14 mouse cellular contexts compared by ENCODE assay signal in the genomic region with DNA sequence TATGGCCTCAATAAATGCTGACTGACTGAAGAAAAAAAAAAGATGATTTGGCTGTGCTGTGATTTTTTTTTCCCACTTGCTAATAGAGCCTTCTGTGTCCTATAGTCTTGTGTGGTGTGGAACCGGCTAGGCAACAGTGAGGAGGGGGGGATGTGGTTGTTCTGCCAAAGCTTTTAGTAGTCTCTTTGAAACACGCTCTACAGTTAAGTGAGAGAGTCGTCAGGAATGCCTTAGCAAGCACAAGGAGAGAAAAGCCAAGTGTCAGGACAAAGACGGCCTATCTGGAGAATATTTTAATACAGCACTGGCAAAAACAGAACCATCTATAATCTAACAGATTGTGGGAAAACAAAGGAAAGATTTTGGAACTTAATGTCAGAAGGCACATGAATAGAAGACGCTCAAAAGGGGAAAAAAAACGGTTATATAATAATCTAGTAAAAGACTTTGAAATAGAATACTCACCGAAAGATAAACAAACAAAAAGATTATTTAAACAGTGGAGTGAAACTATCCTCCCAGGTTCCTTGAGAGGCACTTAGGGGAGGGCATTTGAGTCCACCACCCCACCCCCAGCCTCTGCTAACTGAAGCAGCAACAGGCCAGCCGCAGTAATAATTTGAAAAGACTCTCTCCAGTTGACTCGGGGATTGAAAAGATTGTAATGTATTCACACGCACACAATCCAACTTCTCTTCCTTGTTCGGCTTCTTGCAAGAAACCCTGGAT. TPM values are rescaled to one million over a fixed set of nuclear protein-coding genes. Genes with fewer than 3 reads are reported as not detected.
DNase-seq lines count a peak whose midpoint lies in the region; ATAC-seq and TF ChIP-seq lines count a peak whose summit lies in the region.
"Had no signal": no experiment of that assay in that cellular context is flagged by ENCODE, and none has a peak within 500 bp of the region (broad histone marks: within the 10 kb centered on the region; RNA-seq: fewer than 3 reads in every experiment).

No protein-coding gene starts in this region.

- ATAC-seq in forebrain, postnatal 0 days: peak; percentile 33; the same call in 1 of the 2 replicates
- ATAC-seq in forebrain, embryonic 16.5 days: no peak
- no peak for ATAC-seq in embryonic facial prominence, embryonic 11.5 days (replicated peaks; ENCODE audit: insufficient number of reproducible peaks, low FRiP score, low TSS enrichment, low read depth)
- ATAC-seq in hindbrain, embryonic 16.5 days: no peak
- no peak for ATAC-seq in cerebellum, adult (ENCODE audit: insufficient number of reproducible peaks, low FRiP score, low TSS enrichment)
- ATAC-seq: liver, embryonic 12.5 days had no signal

- H3K9ac ChIP-seq in forebrain, postnatal 0 days: no peak overlapping the region
- no peak overlapping the region for H3K9ac ChIP-seq in forebrain, embryonic 16.5 days (replicated peaks; ENCODE audit: low read depth, low read length)
- H3K9ac ChIP-seq in embryonic facial prominence, embryonic 11.5 days (replicated peaks; ENCODE audit: low read length): no peak overlapping the region
- no peak overlapping the region for H3K9ac ChIP-seq in hindbrain, embryonic 16.5 days (ENCODE audit: low read depth, low read length)
- H3K9ac ChIP-seq: liver, embryonic 12.5 days had no signal

- no peaks in the 10 kb centered on the region for H3K36me3 ChIP-seq in forebrain, postnatal 0 days (ENCODE audit: insufficient read depth)
- no peaks in the 10 kb centered on the region for H3K36me3 ChIP-seq in forebrain, embryonic 16.5 days (ENCODE audit: control insufficient read depth, insufficient read depth)
- H3K36me3 ChIP-seq in embryonic facial prominence, embryonic 11.5 days (replicated peaks; ENCODE audit: control insufficient read depth, insufficient read depth, low read depth, low read length): no peaks in the 10 kb centered on the region
- no peaks in the 10 kb centered on the region for H3K36me3 ChIP-seq in hindbrain, embryonic 16.5 days (ENCODE audit: control insufficient read depth, insufficient read depth, low read length)
- H3K36me3 ChIP-seq: heart, embryonic 10.5 days; hindbrain, embryonic 10.5 days; liver, embryonic 12.5 days had no signal

- 31% methylated on average over 11 of the region's 11 CpGs for WGBS in forebrain, postnatal 0 days
- 31% methylated on average over 11 of the region's 11 CpGs for whole genome bisulfite sequencing in forebrain, embryonic 16.5 days
- 46% methylated on average over 11 of the region's 11 CpGs for WGBS in embryonic facial prominence, embryonic 11.5 days
- WGBS in hindbrain, embryonic 16.5 days: 42% methylated on average over 11 of the region's 11 CpGs

- peaks cover 11% of the 10 kb centered on the region for H3K4me1 ChIP-seq in forebrain, postnatal 0 days (ENCODE audit: insufficient read depth)
- H3K4me1 ChIP-seq in forebrain, embryonic 16.5 days (replicated peaks; ENCODE audit: control insufficient read depth, insufficient read depth, low read length): peaks cover 16% of the 10 kb centered on the region
- peaks cover 3% of the 10 kb centered on the region for H3K4me1 ChIP-seq in embryonic facial prominence, embryonic 11.5 days (ENCODE audit: control insufficient read depth, insufficient read depth, low read length)
- H3K4me1 ChIP-seq in hindbrain, embryonic 16.5 days (ENCODE audit: control insufficient read depth, insufficient read depth, low read depth, low read length): peaks cover 14% of the 10 kb centered on the region

- DNase-seq in forebrain, postnatal 0 days: peak; percentile 20
- DNase-seq in kidney, postnatal 10 days: peak; percentile 50
- no peak for DNase-seq in kidney, adult 8-10 months
- DNase-seq in embryonic facial prominence, embryonic 11.5 days (ENCODE audit: low spot score): peak; percentile 37
- peak; percentile 52 for DNase-seq in lung, postnatal 14 days
- DNase-seq: adrenal gland, adult 2 months; cerebellum, postnatal 10 days; thymus, adult 2 months had no signal

- no peaks in the 10 kb centered on the region for H3K9me3 ChIP-seq in forebrain, postnatal 0 days (ENCODE audit: low read length)
- no peaks in the 10 kb centered on the region for H3K9me3 ChIP-seq in forebrain, embryonic 16.5 days (ENCODE audit: control insufficient read depth, low read length)
- no peaks in the 10 kb centered on the region for H3K9me3 ChIP-seq in embryonic facial prominence, embryonic 11.5 days (replicated peaks; ENCODE audit: control insufficient read depth, low read length)
- H3K9me3 ChIP-seq in hindbrain, embryonic 16.5 days (ENCODE audit: control insufficient read depth, low read length): no peaks in the 10 kb centered on the region
- H3K9me3 ChIP-seq: heart, embryonic 10.5 days; hindbrain, embryonic 10.5 days; liver, embryonic 12.5 days had no signal

- H3K27me3 ChIP-seq in forebrain, postnatal 0 days (ENCODE audit: insufficient read depth, low read length): no peaks in the 10 kb centered on the region
- H3K27me3 ChIP-seq in forebrain, embryonic 16.5 days (replicated peaks; ENCODE audit: control insufficient read depth, insufficient read depth, low read length): no peaks in the 10 kb centered on the region
- no peaks in the 10 kb centered on the region for H3K27me3 ChIP-seq in embryonic facial prominence, embryonic 11.5 days (ENCODE audit: control insufficient read depth, insufficient read depth, low read length)
- H3K27me3 ChIP-seq in hindbrain, embryonic 16.5 days (replicated peaks; ENCODE audit: control insufficient read depth, insufficient read depth, low read length): no peaks in the 10 kb centered on the region
- H3K27me3 ChIP-seq: liver, embryonic 12.5 days had no signal

- H3K4me2 ChIP-seq in forebrain, postnatal 0 days (ENCODE audit: low read depth): no peak overlapping the region
- H3K4me2 ChIP-seq in forebrain, embryonic 16.5 days (ENCODE audit: low read length): no peak overlapping the region
- no peak overlapping the region for H3K4me2 ChIP-seq in embryonic facial prominence, embryonic 11.5 days (ENCODE audit: low read depth, low read length)
- H3K4me2 ChIP-seq in hindbrain, embryonic 16.5 days (ENCODE audit: low read length): no peak overlapping the region
- H3K4me2 ChIP-seq: liver, embryonic 12.5 days had no signal

- no peak overlapping the region for H3K4me3 ChIP-seq in forebrain, postnatal 0 days (ENCODE audit: low read depth, low read length)
- no peak overlapping the region for H3K4me3 ChIP-seq in forebrain, embryonic 16.5 days (replicated peaks; ENCODE audit: low read length)
- no peak overlapping the region for H3K4me3 ChIP-seq in embryonic facial prominence, embryonic 11.5 days (ENCODE audit: low read depth, low read length)
- no peak overlapping the region for H3K4me3 ChIP-seq in hindbrain, embryonic 16.5 days (ENCODE audit: low read length)
- H3K4me3 ChIP-seq: heart, embryonic 10.5 days; hindbrain, embryonic 10.5 days; liver, embryonic 12.5 days had no signal

- H3K27ac ChIP-seq in forebrain, postnatal 0 days (ENCODE audit: low read depth, low read length): no peak overlapping the region; the same call in 1 of the 2 replicates
- no peak overlapping the region for H3K27ac ChIP-seq in forebrain, embryonic 16.5 days (ENCODE audit: low read length)
- no peak overlapping the region for H3K27ac ChIP-seq in embryonic facial prominence, embryonic 11.5 days (replicated peaks; ENCODE audit: low read depth, low read length)
- no peak overlapping the region for H3K27ac ChIP-seq in hindbrain, embryonic 16.5 days (ENCODE audit: low read depth, low read length)
- H3K27ac ChIP-seq: heart, embryonic 10.5 days; hindbrain, embryonic 10.5 days; liver, embryonic 12.5 days had no signal

- no peak for TF ChIP-seq CTCF in forebrain, postnatal 0 days (IDR thresholded peaks at IDR 0.05; ENCODE audit: low read depth)

RNA-seq across cellular contexts. Expression of gene Cradd, which starts 16.9 kb away (rescaled TPM):
- total RNA-seq in forebrain, postnatal 0 days (2014; rRNA removed): 8.3 and 10.8 TPM in 2 replicates
- 8.5 and 10.3 TPM in 2 replicates for polyA plus RNA-seq in forebrain, postnatal 0 days (2015; fragmentation: Nextera tagmentation; extraction: Ambion mirVana)
- polyA plus RNA-seq in forebrain, embryonic 16.5 days (2015; fragmentation: Nextera tagmentation; extraction: Ambion mirVana): 8.3 and 10.4 TPM in 2 replicates
- polyA plus RNA-seq in embryonic facial prominence, embryonic 11.5 days (2014; fragmentation: Nextera tagmentation; extraction: Ambion mirVana): 15.3 and 17.1 TPM in 2 replicates
- 8.7 and 9.2 TPM in 2 replicates for polyA plus RNA-seq in hindbrain, embryonic 16.5 days (2015; fragmentation: Nextera tagmentation; extraction: Ambion mirVana)

Comparison
In these comparisons a context has a peak if more than half of its experiments do, and no peak if none do; other contexts are left out.
1. DNase-seq: peak in forebrain, postnatal 0 days (single experiment), kidney, postnatal 10 days (single experiment), embryonic facial prominence, embryonic 11.5 days (single experiment) and lung, postnatal 14 days (single experiment); none in kidney, adult 8-10 months (0 of 2).